Mouse (Mus musculus) layer of hippocampus, adult 8-10 months (tissue): ENCODE measurements at regions not wholly inside any gene's neighbourhood (a gene's known extent, or its start where the extent isn't known, plus 50 kb on each side); places are given as distances from the start of the nearest gene placed in this dataset.

ENCODE experiments used
- DNase-seq, 2 experiments: peaks; one replicate each; pipeline ENCODE4 v3.0.0; 2022; ENCODE audit warnings: low spot score in 2 of 2
- microRNA-seq, 2 experiments: library from miRNA; unstranded; fragments of <30 nt; microRNA quantifications; one replicate each; pipeline ENCODE4 v1.2.0; 2022

GRCm38 (mm10) chr4:101342071-101342762 is 76.9 kb upstream of the Ak4 start:
- DNase-seq = no peak

- DNase-seq = no peak
These were observed 75.7 kb upstream of the Jak1 start for GRCm38 (mm10) chr4:101340741-101341140.

- no peak for DNase-seq
These were observed 73.1 kb upstream of the Jak1 start for GRCm38 (mm10) chr4:101338211-101338610.

GRCm38 (mm10) chr4:101336811-101337210 is 71.7 kb upstream of the Jak1 start:
- DNase-seq = no peak

DNA sequence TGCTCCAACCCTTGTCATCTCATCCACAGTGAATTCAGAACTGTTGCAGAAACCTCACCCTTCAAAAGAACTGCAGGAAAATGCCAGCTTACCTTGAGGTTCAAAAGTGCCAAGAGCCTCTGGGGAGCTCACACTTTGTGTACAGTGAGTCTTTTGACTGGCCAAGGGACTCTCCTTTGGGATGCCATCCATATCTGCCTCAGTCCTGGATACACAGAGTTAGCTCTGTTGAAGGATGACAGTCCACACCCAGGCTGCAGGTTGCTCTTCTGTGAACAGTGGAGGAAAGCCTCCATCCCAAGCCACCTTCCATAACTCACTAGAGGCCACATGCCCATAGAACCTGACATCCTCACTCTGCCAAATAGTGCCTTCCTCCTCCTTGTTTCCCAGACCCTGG is 71.3 kb upstream of the Jak1 start:
- DNase-seq = no peak

DNA sequence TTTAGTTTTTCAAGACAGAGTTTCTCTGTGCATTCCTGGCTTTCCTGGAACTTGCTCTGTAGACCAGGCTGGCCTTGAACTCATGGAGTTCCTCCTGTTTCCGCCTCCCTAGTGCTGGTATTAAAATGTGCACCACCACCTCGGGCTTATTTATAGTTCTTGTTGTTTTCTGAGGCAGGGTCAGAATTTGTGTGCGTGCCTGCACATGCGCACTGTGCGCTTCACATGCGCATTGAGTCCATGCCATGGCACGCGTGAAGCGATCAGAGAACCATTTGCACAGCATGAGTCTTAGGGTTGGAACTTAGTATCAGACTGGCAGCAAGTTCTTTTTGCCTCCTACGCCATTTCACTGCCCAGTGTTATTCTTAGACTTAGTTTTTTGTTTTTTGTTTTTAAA is 68.8 kb upstream of the Jak1 start:
- no peak for DNase-seq

DNA sequence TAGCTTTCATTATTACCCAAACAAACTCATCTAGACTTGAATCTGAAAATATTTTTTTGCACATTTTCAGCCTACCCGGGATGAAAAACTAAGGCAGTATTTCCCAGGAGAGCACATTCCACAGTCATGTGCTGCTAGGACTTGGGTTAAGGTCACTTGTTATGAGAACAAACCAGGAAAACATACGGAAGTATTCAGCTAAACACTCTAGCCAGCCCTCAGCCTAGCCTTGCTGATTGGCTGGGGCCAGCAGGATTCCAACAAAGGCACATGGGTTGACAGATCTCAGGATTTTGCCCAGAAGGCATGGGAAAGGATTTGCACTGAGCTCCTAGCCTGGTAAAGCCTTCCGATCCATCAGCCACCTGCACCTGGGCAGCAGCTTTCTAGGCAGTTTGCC is 68.0 kb upstream of the Jak1 start:
- DNase-seq = no peak

DNA sequence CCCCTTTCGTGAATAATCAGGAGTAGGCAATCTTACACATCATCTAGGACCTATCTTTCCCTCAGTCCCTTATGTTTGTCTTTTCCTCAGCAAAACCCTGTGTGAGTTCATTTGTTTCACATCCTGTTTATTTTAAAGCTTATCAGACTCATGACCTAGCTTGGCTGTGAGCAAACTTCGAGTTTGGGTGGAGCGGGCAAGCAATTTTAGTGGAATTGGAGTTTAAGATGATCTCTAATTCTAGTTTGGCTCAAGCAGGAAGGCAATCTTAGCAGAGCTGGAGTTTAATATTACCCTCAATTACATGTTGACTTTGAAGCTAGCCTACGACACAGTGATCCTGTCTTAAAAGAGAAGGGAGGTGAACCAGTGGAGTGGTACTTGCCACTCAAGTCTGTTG is 66.1 kb upstream of the Jak1 start:
- DNase-seq = no peak

- no peak for DNase-seq
These were observed 64.0 kb upstream of the Jak1 start for GRCm38 (mm10) chr4:101329060-101329459.

- DNase-seq = no peak
These were observed 61.0 kb upstream of the Jak1 start for GRCm38 (mm10) chr4:101326067-101326466.

DNA sequence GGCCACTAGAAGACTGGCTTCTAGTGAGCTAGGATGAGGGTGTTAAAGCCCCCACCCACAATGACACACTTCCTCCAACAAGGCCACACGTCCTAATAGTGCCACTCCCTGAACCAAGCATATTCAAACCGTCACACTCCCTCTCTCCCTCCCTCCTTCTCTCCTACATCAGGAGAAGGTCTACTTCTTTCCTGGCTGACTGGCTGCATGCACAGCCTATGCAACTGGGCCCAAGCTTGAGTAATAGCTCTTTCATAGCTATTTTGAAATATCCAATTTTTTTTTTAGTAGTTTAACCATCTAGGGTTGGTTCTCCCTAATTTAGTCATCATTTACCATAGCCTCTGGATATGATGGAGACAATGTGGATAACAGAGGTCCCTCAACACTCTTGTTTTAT is 56.6 kb upstream of the Jak1 start:
- DNase-seq = no peak

- DNase-seq = no peak
These were observed 55.5 kb upstream of the Jak1 start for GRCm38 (mm10) chr4:101320587-101320986.

DNA sequence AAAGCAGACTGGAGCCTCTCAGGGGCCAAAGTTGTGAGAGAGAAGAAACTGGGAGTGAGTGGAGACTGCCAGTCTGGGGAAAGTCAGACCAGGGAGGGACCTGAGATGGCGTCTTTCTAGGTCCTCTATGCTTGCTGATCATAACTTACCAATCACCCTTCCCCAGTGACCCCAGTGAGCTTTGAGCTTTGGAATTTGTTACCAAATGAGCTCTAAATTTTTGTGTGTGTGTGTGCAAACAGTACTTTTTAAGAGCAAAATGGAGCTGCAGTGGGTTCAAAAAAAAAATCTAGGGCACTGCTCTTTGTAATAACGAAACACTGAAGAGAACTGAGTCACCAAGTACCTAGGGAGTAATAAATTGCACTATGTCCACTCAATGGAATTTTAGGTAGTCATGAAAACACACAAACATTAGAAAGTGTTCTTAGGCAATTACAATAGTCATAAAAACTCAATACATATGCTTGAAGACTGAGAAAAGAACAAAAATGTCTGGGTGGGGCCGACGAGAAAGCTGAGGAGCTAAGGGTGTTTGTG is 54.7 kb upstream of the Jak1 start:
- DNase-seq = no peak

GRCm38 (mm10) chr4:101318836-101319235 is 53.8 kb upstream of the Jak1 start:
- DNase-seq = no peak

DNA sequence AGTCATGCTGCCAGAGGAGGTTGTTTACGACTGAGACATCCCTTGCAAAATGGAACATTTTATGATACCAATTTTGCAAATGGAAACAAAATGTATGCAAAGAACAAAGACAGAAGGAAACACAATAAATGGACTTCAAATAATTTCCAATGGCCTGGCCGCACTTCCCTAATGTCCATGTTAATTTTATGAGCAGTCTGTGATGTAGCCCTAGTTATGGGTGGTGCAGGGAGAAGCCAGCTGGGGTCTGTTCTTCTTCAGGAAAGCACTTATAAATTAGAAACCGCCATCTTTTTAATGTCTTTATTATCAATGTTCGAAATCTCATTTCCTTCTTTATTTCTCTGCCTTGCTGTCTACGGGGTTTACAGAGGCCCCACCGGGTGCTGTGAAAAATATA is 51.0 kb upstream of the Jak1 start:
- no peak for DNase-seq

Small RNA genes in the stretch of these regions (microRNA-seq; reads per million reads assigned to microRNA genes)
- 91.2 to 123 reads per million in 2 experiments for gene Mir101a
